Mouse (Mus musculus) CH12.LX (cell line): ENCODE measurements at regions not wholly inside any gene's neighbourhood (a gene's known extent, or its start where the extent isn't known, plus 50 kb on each side); places are given as distances from the start of the nearest gene placed in this dataset.

Source experiments
- DNase-seq: peaks from one replicate; pipeline ENCODE4 v3.0.0-alpha.2; 2013; ENCODE audit errors: extremely low read depth
- H3K27ac ChIP-seq: 2 replicates; pipeline ENCODE4 v1.5.1; 2012; ENCODE audit warnings: low read depth, mild to moderate bottlenecking, control low read depth, moderate library complexity; ENCODE audit not compliant: insufficient read depth
- H3K27me3 ChIP-seq: replicated peaks from 2 replicates; pipeline ENCODE3; 2012; ENCODE audit warnings: inconsistent platforms
- H3K36me3 ChIP-seq, 2 experiments: replicated peaks in 1 of 2; 2 replicates each; pipeline versions ENCODE3 to v1.6.1; 2012; ENCODE audit warnings: inconsistent platforms in 1 of 2, low read length in 1 of 2, mild to moderate bottlenecking in 1 of 2, mixed read lengths in 1 of 2, moderate library complexity in 1 of 2; ENCODE audit not compliant: control insufficient read depth in 1 of 2, insufficient read depth in 1 of 2
- H3K4me1 ChIP-seq, 2 experiments: 2 replicates each; pipeline ENCODE4 v1.6.1; 2012; ENCODE audit warnings: inconsistent platforms in 1 of 2, moderate library complexity in 1 of 2; ENCODE audit not compliant: insufficient read depth in 2 of 2, control insufficient read depth in 1 of 2
- H3K4me2 ChIP-seq: 2 replicates; pipeline ENCODE4 v1.6.1; 2012; ENCODE audit warnings: low read depth, mild to moderate bottlenecking, control low read depth; ENCODE audit not compliant: poor library complexity, insufficient read depth, severe bottlenecking
- H3K4me3 ChIP-seq, 3 experiments: fragments of 150-350 bp in 1 of 3; sonication (generic) in 1 of 3; replicated peaks in 1 of 3; 2 replicates each; pipeline versions ENCODE3 to v1.5.1; 2011 to 2012; ENCODE audit warnings: low read depth in 2 of 3, low read length in 2 of 3, mild to moderate bottlenecking in 2 of 3, moderate library complexity in 2 of 3, control low read depth in 1 of 3, improper control_type of control experiment in 1 of 3, inconsistent platforms in 1 of 3, mixed read lengths in 1 of 3; ENCODE audit not compliant: poor library complexity in 1 of 3
- H3K79me2 ChIP-seq: replicated peaks from 2 replicates; pipeline ENCODE4 v1.6.1; 2012; ENCODE audit warnings: mild to moderate bottlenecking, moderate library complexity; ENCODE audit not compliant: control insufficient read depth, poor library complexity, insufficient read depth, severe bottlenecking; ENCODE audit errors: extremely low read depth
- H3K9ac ChIP-seq: 2 replicates; pipeline ENCODE4 v1.6.1; 2012; ENCODE audit warnings: low read depth, mild to moderate bottlenecking, control low read depth, moderate library complexity; ENCODE audit not compliant: insufficient read depth
- H3K9me3 ChIP-seq: replicated peaks from 2 replicates; pipeline ENCODE3; 2012; ENCODE audit warnings: low read length, inconsistent platforms, mixed read lengths
- CHD2 ChIP-seq: IDR thresholded peaks from 2 replicates; pipeline ENCODE4 v1.6.1; 2011; ENCODE audit warnings: low read length, improper control_type of control experiment
- CTCF ChIP-seq, 2 experiments: IDR thresholded peaks in 1 of 2; conservative IDR thresholded peaks in 1 of 2; 2 replicates each; pipeline ENCODE4 v1.5.1; 2011 to 2012; ENCODE audit warnings: low read depth in 2 of 2, low read length in 2 of 2, improper control_type of control experiment in 1 of 2, inconsistent platforms in 1 of 2, mild to moderate bottlenecking in 1 of 2, moderate library complexity in 1 of 2
- ELF1 ChIP-seq: IDR thresholded peaks from 2 replicates; pipeline ENCODE4 v1.6.1; 2014; ENCODE audit warnings: low read depth, mild to moderate bottlenecking, inconsistent platforms, low read length, improper control_type of control experiment
- ETS1 ChIP-seq: conservative IDR thresholded peaks from 2 replicates; pipeline ENCODE4 v1.6.1; 2012; ENCODE audit warnings: low read depth, mild to moderate bottlenecking, inconsistent platforms, low read length, improper control_type of control experiment, moderate library complexity
- GABPA ChIP-seq: IDR thresholded peaks from 2 replicates; pipeline ENCODE4 v1.6.1; 2012; ENCODE audit warnings: low read depth, low read length, improper control_type of control experiment, inconsistent platforms; ENCODE audit not compliant: insufficient replicate concordance
- HCFC1 ChIP-seq: IDR thresholded peaks from 2 replicates; pipeline ENCODE4 v1.6.1; 2012; ENCODE audit warnings: low read depth, mild to moderate bottlenecking, inconsistent platforms, low read length, improper control_type of control experiment
- KAT2A ChIP-seq: IDR thresholded peaks from 2 replicates; pipeline ENCODE4 v1.6.1; 2012; ENCODE audit warnings: low read length, improper control_type of control experiment, inconsistent platforms; ENCODE audit not compliant: insufficient replicate concordance
- MAX ChIP-seq: IDR thresholded peaks from 2 replicates; pipeline ENCODE4 v1.6.1; 2011; ENCODE audit warnings: low read length, improper control_type of control experiment
- MAZ ChIP-seq: IDR thresholded peaks from 2 replicates; pipeline ENCODE4 v1.6.1; 2012; ENCODE audit warnings: low read depth, mild to moderate bottlenecking, inconsistent platforms, low read length, improper control_type of control experiment, moderate library complexity
- MYC ChIP-seq: IDR thresholded peaks from 2 replicates; pipeline ENCODE4 v1.6.1; 2011; ENCODE audit warnings: low read depth, mild to moderate bottlenecking, improper control_type of control experiment, low read length
- NELFE ChIP-seq: IDR thresholded peaks from 2 replicates; pipeline ENCODE4 v1.6.1; 2011; ENCODE audit warnings: low read depth, low read length, improper control_type of control experiment
- NRF1 ChIP-seq: IDR thresholded peaks from 2 replicates; pipeline ENCODE4 v1.6.1; 2014; ENCODE audit warnings: low read depth, mild to moderate bottlenecking, inconsistent platforms, low read length, improper control_type of control experiment, moderate library complexity
- PAX5 ChIP-seq: IDR thresholded peaks from 2 replicates; pipeline ENCODE4 v1.6.1; 2012; ENCODE audit warnings: low read length, inconsistent platforms, mixed read lengths
- POLR2A ChIP-seq: IDR thresholded peaks from 2 replicates; pipeline ENCODE4 v1.6.1; 2011; ENCODE audit warnings: low read depth, mild to moderate bottlenecking, improper control_type of control experiment, low read length
- RAD21 ChIP-seq: IDR thresholded peaks from 2 replicates; pipeline ENCODE4 v1.6.1; 2011; ENCODE audit warnings: low read depth, mild to moderate bottlenecking, low read length, improper control_type of control experiment, moderate library complexity
- RCOR1 ChIP-seq: conservative IDR thresholded peaks from 2 replicates; pipeline ENCODE4 v1.6.1; 2012; ENCODE audit warnings: low read depth, mild to moderate bottlenecking, inconsistent platforms, low read length, improper control_type of control experiment
- SIN3A ChIP-seq: IDR thresholded peaks from 2 replicates; pipeline ENCODE4 v1.6.1; 2012; ENCODE audit warnings: low read length, improper control_type of control experiment, inconsistent platforms
- TCF12 ChIP-seq: IDR thresholded peaks from 2 replicates; pipeline ENCODE4 v1.6.1; 2014; ENCODE audit warnings: low read depth, mild to moderate bottlenecking, inconsistent platforms, low read length, improper control_type of control experiment
- USF2 ChIP-seq: conservative IDR thresholded peaks from 2 replicates; pipeline ENCODE4 v1.6.1; 2011; ENCODE audit warnings: low read depth, low read length, improper control_type of control experiment
- ZC3H11A ChIP-seq: IDR thresholded peaks from 2 replicates; pipeline ENCODE4 v1.6.1; 2012; ENCODE audit warnings: low read depth, mild to moderate bottlenecking, inconsistent platforms, low read length, improper control_type of control experiment
- ZKSCAN1 ChIP-seq: IDR thresholded peaks from 2 replicates; pipeline ENCODE4 v1.6.1; 2012; ENCODE audit warnings: low read depth, inconsistent platforms, low read length, improper control_type of control experiment, borderline replicate concordance
- ZNF384 ChIP-seq: IDR thresholded peaks from 2 replicates; pipeline ENCODE4 v1.6.1; 2012; ENCODE audit warnings: low read depth, low read length, improper control_type of control experiment, inconsistent platforms
- dilution Hi-C: fragments of 300-500 bp; cut with MboI; formaldehyde crosslinking; loops from 2 replicates; pipeline ENCODE4 v1.14.3; 2020; ENCODE audit warnings: low sequenced_read_pairs; ENCODE audit not compliant: extremely low pct_unique_long_range_greater_than_20kb, extremely low pct_ligation_motif_present
- in situ Hi-C: fragments of 300-500 bp; cut with MboI; formaldehyde crosslinking; loops from 3 replicates; pipeline ENCODE4 v1.14.3; 2019; ENCODE audit warnings: low sequenced_read_pairs, low pct_ligation_motif_present, low pct_unique_long_range_greater_than_20kb, mixed read lengths

DNA sequence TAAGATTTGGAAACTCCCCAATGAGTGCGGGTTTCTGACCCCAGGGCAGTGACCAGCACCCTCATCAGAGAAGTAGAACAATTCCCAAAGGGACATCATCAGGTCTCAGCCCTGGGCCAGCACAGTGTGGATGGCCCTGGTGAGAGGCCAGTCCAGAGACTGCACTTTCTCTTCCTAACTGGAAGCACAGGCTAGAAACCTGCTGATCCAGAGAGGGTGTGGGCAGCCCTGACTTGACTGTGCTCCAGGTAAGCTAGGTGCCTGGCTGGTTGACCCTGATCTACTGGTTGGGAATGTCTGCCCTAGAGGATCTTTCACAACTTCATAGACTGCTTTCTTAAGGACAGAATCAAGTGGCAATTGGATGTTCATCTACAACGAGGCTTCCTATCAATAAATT, 857.4 kb upstream of the Car8 start:
- Histone ChIP-seq H3K4me2 (0 out of 2 replicates have a peak overlapping the region, but pooled peaks have one; percentile 77), H3K4me1 (peaks cover 11 to 44% of the 10 kb centered on the region in 2 experiments), H3K79me2 (no peaks in the 10 kb centered on the region), H3K27me3 (peaks cover 5% of the 10 kb centered on the region), H3K9ac (no peak overlapping the region), H3K4me3 (no peak overlapping the region), H3K27ac (no peak overlapping the region), H3K9me3 (no peaks in the 10 kb centered on the region), H3K36me3 (no peaks in the 10 kb centered on the region)
- DNase-seq, result no peak
- no peak for TF ChIP-seq GABPA
- TF ChIP-seq POLR2A, result no peak
- no peak for TF ChIP-seq ZNF384
- no peak for TF ChIP-seq MAZ
- no peak for TF ChIP-seq CHD2
- TF ChIP-seq ELF1, result no peak
- TF ChIP-seq ZC3H11A, result no peak
- no peak for TF ChIP-seq ETS1
- in situ Hi-C loops (loop anchor here (10.0 to 25.0 kb wide), 2 partner anchors 421 to 709 kb away; no protein-coding TSS in a partner anchor), dilution Hi-C loops (no loop called here)

DNA sequence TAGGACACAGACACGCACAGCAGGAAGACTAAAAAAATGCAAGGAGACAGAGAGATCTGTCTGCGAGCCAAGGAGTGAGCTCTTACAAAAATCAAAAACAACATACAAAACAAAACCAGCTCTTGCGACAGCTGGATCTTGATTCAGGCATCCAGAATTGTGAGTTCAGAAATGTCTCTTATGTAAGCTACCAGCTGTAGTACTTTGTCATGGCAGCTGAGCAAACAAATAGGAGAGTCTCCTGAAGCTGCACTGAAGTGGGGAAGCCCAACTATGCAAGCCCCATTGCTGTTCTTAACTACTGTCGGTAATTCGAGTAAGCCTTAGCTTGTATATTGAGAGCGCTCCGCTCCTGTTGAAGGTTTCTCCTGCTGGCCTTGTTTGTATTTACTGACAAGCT, 856.8 kb upstream of the Car8 start:
- no peaks in the 10 kb centered on the region for H3K9me3 ChIP-seq
- H3K9ac ChIP-seq, result no peak overlapping the region
- no peak overlapping the region for H3K27ac ChIP-seq
- no peak overlapping the region for H3K4me3 ChIP-seq
- H3K4me1 ChIP-seq, result peaks cover 11 to 44% of the 10 kb centered on the region in 2 experiments
- DNase-seq, result no peak
- H3K4me2 ChIP-seq, result no peak overlapping the region
- peaks cover 5% of the 10 kb centered on the region for H3K27me3 ChIP-seq
- no peak for TF ChIP-seq POLR2A
- TF ChIP-seq KAT2A, result no peak
- TF ChIP-seq CTCF (conservative IDR thresholded peaks at IDR 0.05 in 1 of 2, IDR thresholded peaks at IDR 0.05 in 1 of 2; ENCODE audit: low read depth in 2 of 2, low read length in 2 of 2), result no peak
- TF ChIP-seq NRF1, result no peak
- TF ChIP-seq PAX5, result no peak
- no peak for TF ChIP-seq TCF12
- TF ChIP-seq NELFE, result no peak
- TF ChIP-seq SIN3A, result no peak
- no peak for TF ChIP-seq ELF1
- TF ChIP-seq USF2, result no peak
- no peak for TF ChIP-seq RCOR1
- TF ChIP-seq HCFC1, result no peak
- TF ChIP-seq MYC, result no peak
- no peak for TF ChIP-seq MAX
- TF ChIP-seq ZKSCAN1, result no peak
- TF ChIP-seq RAD21, result no peak
- TF ChIP-seq, all 38 proteins: peak for 0
- Histone ChIP-seq H3K36me3 (no peaks in the 10 kb centered on the region), H3K79me2 (no peaks in the 10 kb centered on the region)
- dilution Hi-C loops (no loop called here), in situ Hi-C loops (loop anchor here (10.0 to 25.0 kb wide), 2 partner anchors 421 to 708 kb away; no protein-coding TSS in a partner anchor)
